30 mouse cellular contexts compared by ENCODE assay signal in genomic region chr6:17731694-17732093, GRCm38 (mm10). TPM values are rescaled to one million over a fixed set of nuclear protein-coding genes. Genes with fewer than 3 reads are reported as not detected.
DNase-seq lines count a peak whose midpoint lies in the region; ATAC-seq and TF ChIP-seq lines count a peak whose summit lies in the region.
"Had no signal": no experiment of that assay in that cellular context is flagged by ENCODE, and none has a peak within 500 bp of the region (broad histone marks: within the 10 kb centered on the region; RNA-seq: fewer than 3 reads in every experiment).

No protein-coding gene starts in this region.

- TF ChIP-seq POLR2A in CH12.LX (IDR thresholded peaks at IDR 0.05; ENCODE audit: low read depth, low read length): 0 out of 2 replicates have a peak, but pooled peaks have one; percentile 24

- H3K4me2 ChIP-seq in CH12.LX (ENCODE audit: insufficient read depth, low read depth, poor library complexity, severe bottlenecking): peak overlapping the region; percentile 51
- H3K4me2 ChIP-seq: forebrain, embryonic 13.5 days; heart, embryonic 12.5 days; heart, embryonic 15.5 days; hindbrain, embryonic 13.5 days had no signal

- peak; percentile 1 for TF ChIP-seq RAD21 in CH12.LX (IDR thresholded peaks at IDR 0.05; ENCODE audit: low read depth, low read length)

- TF ChIP-seq CTCF in CH12.LX (conservative IDR thresholded peaks at IDR 0.05 in 1 of 2, IDR thresholded peaks at IDR 0.05 in 1 of 2; ENCODE audit: low read depth in 2 of 2, low read length in 2 of 2): no peak

- in situ Hi-C loops in CH12.LX (cut with MboI; ENCODE audit: low pct_ligation_motif_present, low pct_unique_long_range_greater_than_20kb, low sequenced_read_pairs): loop anchor here (25.0 kb wide), 1 partner anchor 706 kb away; no protein-coding TSS in a partner anchor

- H3K9me3 ChIP-seq in CH12.LX (replicated peaks; ENCODE audit: low read length): no peaks in the 10 kb centered on the region
- H3K9me3 ChIP-seq: forebrain, embryonic 10.5 days; forebrain, embryonic 13.5 days; G1E; heart, embryonic 12.5 days; heart, embryonic 15.5 days; hindbrain, embryonic 10.5 days; hindbrain, embryonic 13.5 days had no signal

- peaks cover 18 to 77% of the 10 kb centered on the region in 2 experiments for H3K4me1 ChIP-seq in CH12.LX (ENCODE audit: control insufficient read depth in 1 of 2, insufficient read depth in 2 of 2)
- H3K4me1 ChIP-seq: forebrain, embryonic 13.5 days; hindbrain, embryonic 10.5 days; hindbrain, embryonic 13.5 days had no signal

- peak; percentile 62 for ATAC-seq in inflammation-experienced regulatory T-cells, adult 6 months
- ATAC-seq: forebrain, embryonic 13.5 days; forebrain, embryonic 16.5 days; hindbrain, embryonic 16.5 days; intestine, embryonic 16.5 days; Patski had no signal

- peaks cover 2% of the 10 kb centered on the region; the same call in 1 of the 2 replicates for H3K79me2 ChIP-seq in CH12.LX (replicated peaks; ENCODE audit: control insufficient read depth, extremely low read depth, insufficient read depth, poor library complexity, severe bottlenecking)

- dilution Hi-C loops in CH12.LX (cut with MboI; ENCODE audit: extremely low pct_ligation_motif_present, extremely low pct_unique_long_range_greater_than_20kb, low sequenced_read_pairs): no loop called here

- peak overlapping the region in 1 of 3 experiments; percentile 29 for H3K4me3 ChIP-seq in CH12.LX (replicated peaks in 1 of 3; ENCODE audit: low read depth in 2 of 3, low read length in 2 of 3, poor library complexity in 1 of 3)
- H3K4me3 ChIP-seq: forebrain, embryonic 10.5 days; forebrain, embryonic 13.5 days; heart, embryonic 12.5 days; heart, embryonic 15.5 days; hindbrain, embryonic 10.5 days; hindbrain, embryonic 13.5 days had no signal

- peak overlapping the region; percentile 26; the same call in 1 of the 2 replicates for H3K9ac ChIP-seq in CH12.LX (ENCODE audit: insufficient read depth, low read depth)
- H3K9ac ChIP-seq: forebrain, embryonic 13.5 days; heart, embryonic 12.5 days; heart, embryonic 15.5 days; hindbrain, embryonic 13.5 days had no signal

- DNase-seq in heart, adult 11 months: peak; percentile 55
- no peak for DNase-seq in heart, adult 8-10 months (ENCODE audit: low spot score)
- DNase-seq in A20 (ENCODE audit: low read depth, low spot score): peak; percentile 66
- peak; percentile 92 for DNase-seq in CH12.LX (ENCODE audit: extremely low read depth)
- no peak for DNase-seq in embryo, embryonic 10 days (ENCODE audit: low spot score)
- DNase-seq in left cerebral cortex, adult 18-20 months (ENCODE audit: low spot score in 2 of 2): no peak
- no peak for DNase-seq in cerebellum, postnatal 4 days (ENCODE audit: low spot score in 2 of 2)
- DNase-seq: adrenal gland, adult 2 months; adrenal gland, postnatal 14 days; B cell, adult 2 months; cerebellum, adult 11 months; cerebellum, adult 2 months; cerebellum, adult 9-11 months; cerebellum, postnatal 25 days; gastrocnemius, postnatal 10 days; gastrocnemius, postnatal 36 days; heart, postnatal 10 days; heart, postnatal 36 days had no signal

- no peaks in the 10 kb centered on the region for H3K36me3 ChIP-seq in CH12.LX (replicated peaks in 1 of 2; ENCODE audit: control insufficient read depth in 1 of 2, insufficient read depth in 1 of 2, low read length in 1 of 2)
- H3K36me3 ChIP-seq: forebrain, embryonic 10.5 days; heart, embryonic 12.5 days; heart, embryonic 15.5 days; hindbrain, embryonic 10.5 days; hindbrain, embryonic 13.5 days had no signal

- TF ChIP-seq EP300 in CH12.LX (IDR thresholded peaks at IDR 0.05; ENCODE audit: low read length): peak; percentile 99

- 0 out of 2 replicates have a peak overlapping the region, but pooled peaks have one; percentile 6 for H3K27ac ChIP-seq in CH12.LX (ENCODE audit: insufficient read depth, low read depth)
- H3K27ac ChIP-seq: forebrain, embryonic 10.5 days; forebrain, embryonic 13.5 days; heart, embryonic 15.5 days; hindbrain, embryonic 10.5 days; hindbrain, embryonic 13.5 days had no signal

- H3K27me3 ChIP-seq in CH12.LX (replicated peaks): no peaks in the 10 kb centered on the region
- H3K27me3 ChIP-seq: forebrain, embryonic 13.5 days; heart, embryonic 12.5 days; heart, embryonic 15.5 days; hindbrain, embryonic 13.5 days; Patski had no signal

TF ChIP-seq in CH12.LX, 34 proteins besides CTCF, POLR2A, EP300 and RAD21:
- TF ChIP-seq USF2 (conservative IDR thresholded peaks at IDR 0.05; ENCODE audit: low read depth, low read length): no peak
- TF ChIP-seq ZMIZ1 (IDR thresholded peaks at IDR 0.05; ENCODE audit: low read depth, low read length): no peak
- TF ChIP-seq MYC (IDR thresholded peaks at IDR 0.05; ENCODE audit: low read depth, low read length): peak; percentile 89
- TF ChIP-seq SMC3 (IDR thresholded peaks at IDR 0.05; ENCODE audit: low read depth, low read length): no peak; the same call in 1 of the 2 replicates
- TF ChIP-seq MAX (IDR thresholded peaks at IDR 0.05; ENCODE audit: low read length): no peak
- TF ChIP-seq GABPA (IDR thresholded peaks at IDR 0.05; ENCODE audit: insufficient replicate concordance, low read depth, low read length): no peak
- TF ChIP-seq HCFC1 (IDR thresholded peaks at IDR 0.05; ENCODE audit: low read depth, low read length): no peak
- no peak for TF ChIP-seq E2F4 (IDR thresholded peaks at IDR 0.05; ENCODE audit: insufficient replicate concordance, low read depth, low read length)
- TF ChIP-seq ZNF384 (IDR thresholded peaks at IDR 0.05; ENCODE audit: low read depth, low read length): no peak
- TF ChIP-seq KAT2A (IDR thresholded peaks at IDR 0.05; ENCODE audit: insufficient replicate concordance, low read length): no peak
- TF ChIP-seq CHD2 (IDR thresholded peaks at IDR 0.05; ENCODE audit: low read length): peak; percentile 69; the same call in 1 of the 2 replicates
- TF ChIP-seq POLR2AphosphoS2 (IDR thresholded peaks at IDR 0.05; ENCODE audit: low read depth, low read length): no peak
- TF ChIP-seq IRF4 (IDR thresholded peaks at IDR 0.05; ENCODE audit: low read depth, low read length): peak; percentile 99
- peak; percentile 97 for TF ChIP-seq RCOR1 (conservative IDR thresholded peaks at IDR 0.05; ENCODE audit: low read depth, low read length)
- peak; percentile 73; the same call in 1 of the 2 replicates for TF ChIP-seq MAFK (IDR thresholded peaks at IDR 0.05; ENCODE audit: insufficient replicate concordance, low read length)
- TF ChIP-seq ELF1 (IDR thresholded peaks at IDR 0.05; ENCODE audit: low read depth, low read length): no peak
- TF ChIP-seq CHD1 (IDR thresholded peaks at IDR 0.05; ENCODE audit: low read depth, low read length): no peak
- TF ChIP-seq MAZ (IDR thresholded peaks at IDR 0.05; ENCODE audit: low read depth, low read length): no peak
- no peak for TF ChIP-seq NRF1 (IDR thresholded peaks at IDR 0.05; ENCODE audit: low read depth, low read length)
- peak; percentile 99 for TF ChIP-seq JUND (conservative IDR thresholded peaks at IDR 0.05; ENCODE audit: low read depth, low read length)
- peak; percentile 97 for TF ChIP-seq JUN (IDR thresholded peaks at IDR 0.05; ENCODE audit: insufficient read depth, low read depth, low read length)
- TF ChIP-seq MXI1 (IDR thresholded peaks at IDR 0.05; ENCODE audit: low read depth, low read length): no peak
- peak; percentile 72; the same call in 1 of the 2 replicates for TF ChIP-seq SIN3A (IDR thresholded peaks at IDR 0.05; ENCODE audit: low read length)
- peak; percentile 92 for TF ChIP-seq MEF2A (IDR thresholded peaks at IDR 0.05; ENCODE audit: borderline replicate concordance, low read depth, low read length)
- no peak for TF ChIP-seq NELFE (IDR thresholded peaks at IDR 0.05; ENCODE audit: low read depth, low read length)
- no peak for TF ChIP-seq UBTF (IDR thresholded peaks at IDR 0.05; ENCODE audit: low read depth, low read length)
- TF ChIP-seq ETS1 (conservative IDR thresholded peaks at IDR 0.05; ENCODE audit: low read depth, low read length): peak; percentile 97
- TF ChIP-seq PAX5 (IDR thresholded peaks at IDR 0.05; ENCODE audit: low read length): no peak
- TF ChIP-seq TBP (conservative IDR thresholded peaks at IDR 0.05; ENCODE audit: low read depth, low read length): no peak
- TF ChIP-seq ZKSCAN1 (IDR thresholded peaks at IDR 0.05; ENCODE audit: borderline replicate concordance, low read depth, low read length): no peak
- peak; percentile 95 for TF ChIP-seq TCF12 (IDR thresholded peaks at IDR 0.05; ENCODE audit: low read depth, low read length)
- TF ChIP-seq BHLHE40 (IDR thresholded peaks at IDR 0.05; ENCODE audit: low read depth, low read length): peak; percentile 98
- no peak for TF ChIP-seq USF1 (IDR thresholded peaks at IDR 0.05; ENCODE audit: low read depth, low read length)
- no peak for TF ChIP-seq ZC3H11A (IDR thresholded peaks at IDR 0.05; ENCODE audit: low read depth, low read length)

RNA-seq across cellular contexts. Expression of gene St7, which starts 39.0 kb away (rescaled TPM):
- 10 to 100 TPM; 14.4 to 19.0 (median 16.0) TPM for total RNA-seq in heart, adult 8-10 months (2022)
- total RNA-seq in CH12.LX (2012; rRNA removed): 26.4 and 33.9 TPM in 2 replicates
- total RNA-seq in CH12.LX (2014; rRNA removed): 57.2 and 64.1 TPM in 2 replicates
- polyA plus RNA-seq in CH12.LX (2012; ENCODE audit: insufficient read length, low read depth): 34.4 and 35.3 TPM in 2 replicates
- 1 to 10 TPM; 2.1 to 4.8 (median 3.9) TPM for polyA plus RNA-seq in inflammation-experienced regulatory T-cells, adult 6 months (2017; shearing (Covaris generic))
- 10 to 100 TPM; 32.3 to 38.6 TPM for total RNA-seq in left cerebral cortex, adult 18-20 months (2021)

Comparison
In these comparisons a context has a peak if more than half of its experiments do, and no peak if none do; other contexts are left out.
1. DNase-seq: peak in heart, adult 11 months (single experiment), A20 (single experiment) and CH12.LX (single experiment); none in heart, adult 8-10 months (single experiment), embryo, embryonic 10 days (single experiment), left cerebral cortex, adult 18-20 months (0 of 2) and cerebellum, postnatal 4 days (0 of 2).